Mouse (Mus musculus): Measurements from ENCODE around the gene Angptl2. TPM values are rescaled to one million over a fixed set of nuclear protein-coding genes. Genes with fewer than 3 reads are reported as not detected.

The Angptl2 gene
- polyA plus RNA-seq, 1 experiment from 2014 or later: 34.3 TPM

DNA sequence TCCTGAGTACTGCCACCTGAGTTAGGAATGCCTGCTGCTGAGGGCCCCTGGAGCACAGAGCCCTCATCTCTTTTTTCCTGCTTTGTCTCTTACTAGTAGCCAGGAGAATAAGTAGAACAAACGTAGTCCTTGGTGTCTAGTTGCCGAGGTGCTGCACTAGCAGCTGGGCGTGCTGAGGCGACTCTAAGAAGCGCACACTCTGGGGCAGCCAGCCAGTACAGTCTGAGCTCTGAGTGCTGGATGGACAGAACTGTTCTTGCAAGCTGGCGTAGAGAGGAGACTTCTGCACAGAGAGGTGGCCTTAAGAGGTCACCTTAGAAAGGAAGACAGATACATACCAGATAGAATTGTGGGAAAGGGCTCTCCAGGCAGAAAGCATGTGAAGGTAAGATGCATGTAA is 4.4 kb downstream of the Angptl2 start:
- H3K36me3 ChIP-seq (ENCODE audit: control insufficient read depth, insufficient read depth, low read length): no peaks in the 10 kb centered on the region
- H3K27ac ChIP-seq (ENCODE audit: low read depth, low read length): no peak overlapping the region
- H3K27me3 ChIP-seq (ENCODE audit: control insufficient read depth, insufficient read depth, low read length): no peaks in the 10 kb centered on the region
- H3K4me1 ChIP-seq (ENCODE audit: control insufficient read depth, insufficient read depth, low read length): peaks cover 40% of the 10 kb centered on the region
- WGBS (ENCODE audit: insufficient replicate concordance): 80% methylated on average over 6 of the region's 6 CpGs
- H3K9ac ChIP-seq (ENCODE audit: low read depth, low read length): no peak overlapping the region
- no peak for ATAC-seq (replicated peaks; ENCODE audit: insufficient number of reproducible peaks, low FRiP score, low TSS enrichment)
- H3K4me3 ChIP-seq (ENCODE audit: low read depth, low read length): no peak overlapping the region
- no peaks in the 10 kb centered on the region for H3K9me3 ChIP-seq (replicated peaks; ENCODE audit: control insufficient read depth, low read length)
- no peak overlapping the region for H3K4me2 ChIP-seq

GRCm38 (mm10) chr2:33220674-33221338 is 4.9 kb downstream of the Angptl2 start:
- no peak for ATAC-seq (replicated peaks; ENCODE audit: insufficient number of reproducible peaks, low FRiP score, low TSS enrichment)
- H3K27ac ChIP-seq (ENCODE audit: low read depth, low read length): no peak overlapping the region
- H3K4me2 ChIP-seq: no peak overlapping the region

GRCm38 (mm10) chr2:33221339-33221900 is 5.6 kb downstream of the Angptl2 start:
- WGBS (ENCODE audit: insufficient replicate concordance): 84% methylated on average over 11 of the region's 11 CpGs
- no peak overlapping the region for H3K9ac ChIP-seq (ENCODE audit: low read depth, low read length)
- no peaks in the 10 kb centered on the region for H3K27me3 ChIP-seq (ENCODE audit: control insufficient read depth, insufficient read depth, low read length)
- peaks cover 39% of the 10 kb centered on the region for H3K4me1 ChIP-seq (ENCODE audit: control insufficient read depth, insufficient read depth, low read length)
- H3K9me3 ChIP-seq (replicated peaks; ENCODE audit: control insufficient read depth, low read length): no peaks in the 10 kb centered on the region
- H3K36me3 ChIP-seq (ENCODE audit: control insufficient read depth, insufficient read depth, low read length): no peaks in the 10 kb centered on the region
- no peak for ATAC-seq (replicated peaks; ENCODE audit: insufficient number of reproducible peaks, low FRiP score, low TSS enrichment)
- no peak overlapping the region for H3K4me2 ChIP-seq
- H3K4me3 ChIP-seq (ENCODE audit: low read depth, low read length): no peak overlapping the region
- no peak overlapping the region for H3K27ac ChIP-seq (ENCODE audit: low read depth, low read length)

More at GRCm38 (mm10) chr2:33220674-33221338, 4.9 kb downstream of the Angptl2 start:
- no peak overlapping the region for H3K4me3 ChIP-seq (ENCODE audit: low read depth, low read length)
- H3K9ac ChIP-seq (ENCODE audit: low read depth, low read length): no peak overlapping the region
- no peaks in the 10 kb centered on the region for H3K9me3 ChIP-seq (replicated peaks; ENCODE audit: control insufficient read depth, low read length)
- H3K4me1 ChIP-seq (ENCODE audit: control insufficient read depth, insufficient read depth, low read length): peaks cover 36% of the 10 kb centered on the region
- WGBS (ENCODE audit: insufficient replicate concordance): 87% methylated on average over 10 of the region's 10 CpGs
- H3K27me3 ChIP-seq (ENCODE audit: control insufficient read depth, insufficient read depth, low read length): no peaks in the 10 kb centered on the region
- no peaks in the 10 kb centered on the region for H3K36me3 ChIP-seq (ENCODE audit: control insufficient read depth, insufficient read depth, low read length)

DNA sequence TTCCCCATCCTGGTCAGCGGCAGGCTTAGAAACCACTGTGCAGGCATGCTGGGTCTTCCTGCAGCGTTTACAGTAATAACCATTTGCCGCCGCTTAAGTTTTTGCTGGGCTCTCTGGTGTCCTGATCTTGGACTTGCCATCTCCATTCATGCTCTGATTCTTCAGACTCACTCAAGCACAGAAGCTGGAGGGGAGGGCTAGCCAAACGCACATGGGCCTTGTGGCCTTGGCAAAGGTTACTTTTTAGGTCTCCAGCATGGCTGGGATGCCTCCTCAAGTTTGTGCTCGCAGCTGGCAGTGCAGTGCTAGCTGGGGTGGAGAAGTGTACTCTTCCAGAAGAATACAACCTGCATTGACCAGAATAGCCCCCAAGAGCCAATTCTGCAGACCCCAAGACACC is 6.6 kb downstream of the Angptl2 start:
- Histone ChIP-seq H3K27ac (ENCODE audit: low read depth, low read length) (no peak overlapping the region), H3K4me1 (ENCODE audit: control insufficient read depth, insufficient read depth, low read length) (peaks cover 39% of the 10 kb centered on the region), H3K27me3 (ENCODE audit: control insufficient read depth, insufficient read depth, low read length) (no peaks in the 10 kb centered on the region), H3K9ac (ENCODE audit: low read depth, low read length) (no peak overlapping the region), H3K9me3 (replicated peaks; ENCODE audit: control insufficient read depth, low read length) (no peaks in the 10 kb centered on the region), H3K4me2 (no peak overlapping the region), H3K36me3 (ENCODE audit: control insufficient read depth, insufficient read depth, low read length) (no peaks in the 10 kb centered on the region), H3K4me3 (ENCODE audit: low read depth, low read length) (no peak overlapping the region)
- WGBS (ENCODE audit: insufficient replicate concordance): 78% methylated on average over 6 of the region's 6 CpGs
- no peak for ATAC-seq (replicated peaks; ENCODE audit: insufficient number of reproducible peaks, low FRiP score, low TSS enrichment)

DNA sequence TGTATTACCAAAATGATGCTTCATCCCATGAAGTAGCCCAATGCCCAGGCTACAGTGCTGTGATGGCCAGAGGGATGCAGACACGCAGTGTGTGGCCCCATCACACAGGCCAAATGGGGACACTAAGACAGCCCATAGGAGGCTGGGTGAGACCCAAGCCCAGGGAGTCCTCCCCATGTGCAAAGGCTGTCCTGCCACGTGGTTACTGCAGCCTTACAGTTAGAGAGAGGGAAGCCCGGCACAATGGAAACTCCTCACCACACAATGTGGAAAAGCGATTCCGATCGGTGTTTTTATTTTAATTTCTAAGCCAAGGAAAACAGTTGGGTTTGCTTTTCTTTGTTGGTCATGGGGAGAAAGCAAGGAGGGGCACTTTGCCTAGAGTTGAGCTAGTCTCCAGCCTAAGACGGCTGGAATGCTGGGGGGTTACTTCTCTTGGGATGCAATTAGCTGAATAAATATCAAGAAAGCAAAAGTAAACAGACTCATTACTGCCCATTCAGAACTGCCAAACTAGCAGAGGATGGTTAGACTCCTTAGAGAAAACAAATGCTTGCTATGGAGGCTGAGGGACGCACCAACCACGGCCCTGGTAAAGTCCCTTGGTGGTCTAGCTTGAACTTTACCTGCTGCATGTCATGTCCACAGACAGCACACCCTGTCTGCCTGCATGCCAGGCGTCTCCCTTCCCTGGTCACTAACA is 7.9 kb downstream of the Angptl2 start:
- no peaks in the 10 kb centered on the region for H3K27me3 ChIP-seq (ENCODE audit: control insufficient read depth, insufficient read depth, low read length)
- no peak overlapping the region for H3K9ac ChIP-seq (ENCODE audit: low read depth, low read length)
- ATAC-seq (replicated peaks; ENCODE audit: insufficient number of reproducible peaks, low FRiP score, low TSS enrichment): peak; percentile 49; the same call in 1 of the 2 replicates
- H3K36me3 ChIP-seq (ENCODE audit: control insufficient read depth, insufficient read depth, low read length): peaks cover under 1% of the 10 kb centered on the region; the same call in 1 of the 2 replicates
- no peak overlapping the region; the same call in 1 of the 2 replicates for H3K27ac ChIP-seq (ENCODE audit: low read depth, low read length)
- no peak overlapping the region for H3K4me3 ChIP-seq (ENCODE audit: low read depth, low read length)
- H3K4me2 ChIP-seq: no peak overlapping the region
- no peaks in the 10 kb centered on the region for H3K9me3 ChIP-seq (replicated peaks; ENCODE audit: control insufficient read depth, low read length)
- peaks cover 30% of the 10 kb centered on the region for H3K4me1 ChIP-seq (ENCODE audit: control insufficient read depth, insufficient read depth, low read length)
- WGBS (ENCODE audit: insufficient replicate concordance): 68% methylated on average over 10 of the region's 10 CpGs

- H3K9ac ChIP-seq (ENCODE audit: low read depth, low read length): no peak overlapping the region
- no peak for ATAC-seq (replicated peaks; ENCODE audit: insufficient number of reproducible peaks, low FRiP score, low TSS enrichment)
- H3K9me3 ChIP-seq (replicated peaks; ENCODE audit: control insufficient read depth, low read length): no peaks in the 10 kb centered on the region
- no peak overlapping the region for H3K4me3 ChIP-seq (ENCODE audit: low read depth, low read length)
- WGBS (ENCODE audit: insufficient replicate concordance): 83% methylated on average over 7 of the region's 7 CpGs
- peaks cover 20% of the 10 kb centered on the region for H3K4me1 ChIP-seq (ENCODE audit: control insufficient read depth, insufficient read depth, low read length)
- no peak overlapping the region for H3K4me2 ChIP-seq
- H3K27ac ChIP-seq (ENCODE audit: low read depth, low read length): no peak overlapping the region
- peaks cover 5% of the 10 kb centered on the region for H3K36me3 ChIP-seq (ENCODE audit: control insufficient read depth, insufficient read depth, low read length)
- H3K27me3 ChIP-seq (ENCODE audit: control insufficient read depth, insufficient read depth, low read length): no peaks in the 10 kb centered on the region
Measured at GRCm38 (mm10) chr2:33225921-33226320, 10.1 kb downstream of the Angptl2 start.

DNA sequence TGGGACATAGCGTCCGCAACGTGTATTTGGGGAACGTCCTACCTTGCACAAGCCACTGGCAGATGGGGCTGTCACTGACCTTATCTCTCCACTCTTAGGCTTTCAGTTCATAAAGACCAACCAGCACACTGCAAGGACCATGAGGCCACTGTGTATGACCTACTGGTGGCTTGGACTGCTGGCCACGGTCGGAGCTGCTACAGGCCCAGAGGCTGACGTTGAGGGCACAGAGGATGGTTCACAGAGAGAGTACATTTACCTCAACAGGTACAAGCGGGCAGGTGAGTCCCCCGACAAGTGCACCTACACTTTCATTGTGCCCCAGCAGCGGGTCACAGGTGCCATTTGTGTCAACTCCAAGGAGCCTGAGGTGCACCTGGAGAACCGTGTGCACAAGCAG is 12.2 kb downstream of the Angptl2 start:
- H3K27ac ChIP-seq (ENCODE audit: low read depth, low read length): no peak overlapping the region
- whole genome bisulfite sequencing (ENCODE audit: insufficient replicate concordance): 75% methylated on average over 11 of the region's 11 CpGs
- no peaks in the 10 kb centered on the region for H3K27me3 ChIP-seq (ENCODE audit: control insufficient read depth, insufficient read depth, low read length)
- no peak for ATAC-seq (replicated peaks; ENCODE audit: insufficient number of reproducible peaks, low FRiP score, low TSS enrichment)
- H3K4me3 ChIP-seq (ENCODE audit: low read depth, low read length): no peak overlapping the region
- no peak overlapping the region for H3K9ac ChIP-seq (ENCODE audit: low read depth, low read length)
- H3K9me3 ChIP-seq (replicated peaks; ENCODE audit: control insufficient read depth, low read length): no peaks in the 10 kb centered on the region
- H3K4me1 ChIP-seq (ENCODE audit: control insufficient read depth, insufficient read depth, low read length): peaks cover 42% of the 10 kb centered on the region
- no peak overlapping the region for H3K4me2 ChIP-seq
- H3K36me3 ChIP-seq (ENCODE audit: control insufficient read depth, insufficient read depth, low read length): peaks cover 5% of the 10 kb centered on the region

- WGBS (ENCODE audit: insufficient replicate concordance): 91% methylated on average over 15 of the region's 15 CpGs
- Histone ChIP-seq H3K36me3 (ENCODE audit: control insufficient read depth, insufficient read depth, low read length) (peaks cover 5% of the 10 kb centered on the region), H3K9me3 (replicated peaks; ENCODE audit: control insufficient read depth, low read length) (no peaks in the 10 kb centered on the region), H3K4me3 (ENCODE audit: low read depth, low read length) (no peak overlapping the region), H3K4me1 (ENCODE audit: control insufficient read depth, insufficient read depth, low read length) (peaks cover 40% of the 10 kb centered on the region), H3K9ac (ENCODE audit: low read depth, low read length) (no peak overlapping the region), H3K27me3 (ENCODE audit: control insufficient read depth, insufficient read depth, low read length) (no peaks in the 10 kb centered on the region), H3K27ac (ENCODE audit: low read depth, low read length) (no peak overlapping the region), H3K4me2 (no peak overlapping the region)
- no peak for ATAC-seq (replicated peaks; ENCODE audit: insufficient number of reproducible peaks, low FRiP score, low TSS enrichment)
Measured at GRCm38 (mm10) chr2:33228551-33228950, 12.7 kb downstream of the Angptl2 start.

Measured in heart, embryonic 11.5 days (tissue).